Mouse (Mus musculus) cerebellum, adult 18-20 months (tissue): ENCODE measurements around the gene Lpp.
A peak's percentile ranks its signal among the peaks of the same experiment; 100 is the strongest.

Experiments
- DNase-seq, 2 experiments: peaks; one replicate each; pipeline ENCODE4 v3.0.0; 2021

Gene Lpp

DNA sequence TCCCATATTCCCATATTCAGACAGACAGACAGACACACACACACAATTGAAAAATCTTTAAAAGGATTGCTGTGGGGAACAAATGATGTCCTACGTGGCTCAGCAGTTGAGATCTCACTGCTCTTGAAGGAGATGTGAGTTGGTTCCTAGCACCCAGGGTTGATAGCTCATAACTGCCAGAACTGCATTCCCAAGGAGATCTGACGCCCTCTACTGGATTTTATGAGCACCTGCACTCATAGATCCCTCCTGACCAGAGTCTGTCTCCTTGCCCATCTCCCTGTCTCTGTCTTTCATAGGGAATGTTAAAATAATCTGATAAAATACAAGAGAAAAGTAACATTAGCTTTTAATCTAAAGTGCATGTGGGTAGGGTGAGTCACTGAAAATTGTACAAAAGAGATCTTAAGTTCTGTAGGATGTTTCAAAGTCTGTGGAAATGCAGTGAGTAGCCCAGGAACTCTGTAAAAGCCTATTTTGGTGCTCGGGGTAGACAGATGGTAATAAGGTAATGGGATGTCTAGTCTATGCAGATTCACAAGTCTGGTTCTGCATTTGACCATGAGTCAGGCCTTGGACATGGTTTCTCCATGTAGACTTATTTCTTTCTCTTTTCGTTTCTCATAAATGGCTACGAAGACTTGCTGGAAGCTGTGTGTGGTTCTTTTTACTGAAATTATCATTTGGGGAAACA lies 429.0 kb downstream of the Lpp start:
- DNase-seq: no peak

DNA sequence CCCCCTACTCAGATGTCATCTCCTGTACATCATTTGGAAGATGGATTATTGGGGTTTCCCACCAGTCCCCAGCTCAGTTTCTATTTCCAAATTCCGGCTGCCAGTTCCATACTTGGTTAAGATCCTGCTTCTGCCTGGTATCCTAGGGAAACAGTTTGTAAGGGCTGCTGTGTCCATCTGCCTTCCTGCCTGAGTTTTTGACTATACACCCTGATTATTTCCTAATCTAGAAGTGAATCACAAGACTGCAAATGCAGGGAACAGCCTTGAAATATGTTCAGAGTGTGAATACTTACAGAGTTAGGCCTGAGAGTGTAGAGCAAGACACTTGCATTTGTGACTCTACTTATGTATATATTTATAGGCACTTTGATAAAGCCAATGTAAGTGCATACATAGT lies 429.6 kb downstream of the Lpp start:
- no peak for DNase-seq

- DNase-seq: no peak
Observed at GRCm38 (mm10) chr16:24826390-24826789, 433.1 kb downstream of the Lpp start.

- no peak for DNase-seq
Observed at GRCm38 (mm10) chr16:24828207-24828803, 435.0 kb downstream of the Lpp start.

GRCm38 (mm10) chr16:24829860-24830259 lies 436.6 kb downstream of the Lpp start:
- DNase-seq: no peak

DNA sequence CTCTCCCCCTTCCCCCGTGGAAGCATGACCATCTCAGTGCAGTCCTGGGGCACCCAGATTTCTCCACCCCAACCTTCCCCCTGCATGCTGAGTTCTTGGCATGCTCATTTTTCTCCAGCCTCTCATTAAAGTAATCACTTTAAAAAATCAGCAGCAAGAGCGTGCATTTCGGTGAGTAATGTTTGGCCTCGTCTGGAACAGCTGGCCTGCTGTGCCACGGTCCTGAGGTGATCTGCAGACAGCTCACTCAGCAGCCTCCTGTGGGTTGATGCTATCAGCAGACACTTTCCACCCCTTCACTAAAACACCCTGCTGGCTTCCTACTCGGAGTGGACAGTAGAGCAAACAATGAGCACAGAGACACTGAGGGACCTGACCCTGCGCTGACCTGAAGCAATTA lies 437.6 kb downstream of the Lpp start:
- no peak for DNase-seq

GRCm38 (mm10) chr16:24833221-24833620 lies 439.9 kb downstream of the Lpp start:
- no peak for DNase-seq

- no peak for DNase-seq
Observed at GRCm38 (mm10) chr16:24834536-24834935, 441.2 kb downstream of the Lpp start.

- DNase-seq: no peak
Observed at GRCm38 (mm10) chr16:24836550-24836949, 443.2 kb downstream of the Lpp start.

DNA sequence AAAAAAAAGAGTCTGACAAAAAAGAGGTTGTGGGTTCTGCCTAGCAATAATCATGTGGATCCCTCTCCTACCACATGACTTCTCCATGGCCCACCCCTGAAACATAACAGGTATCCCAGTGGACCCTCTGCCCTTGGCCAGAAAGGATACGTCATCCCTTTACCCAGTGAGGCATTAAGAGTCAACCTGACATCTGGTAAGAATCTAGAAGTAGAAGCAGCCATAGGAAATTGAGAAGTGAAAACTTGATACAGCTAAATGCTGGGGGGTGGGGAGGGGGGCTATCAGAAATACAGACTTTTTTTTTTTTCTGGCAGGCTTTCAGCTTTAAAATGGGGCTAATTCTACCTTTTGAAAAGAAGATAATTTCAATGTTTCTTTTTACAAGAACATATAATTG lies 445.7 kb downstream of the Lpp start:
- no peak for DNase-seq

DNA sequence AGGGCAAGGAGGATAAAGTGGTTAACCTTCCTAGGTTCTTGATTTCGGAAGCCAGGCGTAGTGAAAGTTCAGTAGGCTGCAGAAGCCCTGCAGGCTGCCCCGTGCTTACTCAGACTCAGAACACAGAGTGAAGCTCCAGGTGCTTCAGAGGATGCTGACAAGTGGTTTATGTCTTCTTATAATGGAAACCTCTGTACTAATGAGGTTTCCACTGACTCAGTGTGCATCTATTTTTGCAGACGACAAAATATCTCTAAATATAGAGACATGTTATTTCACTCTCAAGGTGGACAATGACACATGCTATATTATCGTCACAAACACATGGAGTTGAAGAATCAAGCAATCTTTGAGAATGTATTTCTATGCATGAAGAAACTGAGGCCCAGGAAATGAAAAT lies 446.8 kb downstream of the Lpp start:
- no peak for DNase-seq

- no peak for DNase-seq
Observed at GRCm38 (mm10) chr16:24846141-24846540, 452.8 kb downstream of the Lpp start.

DNA sequence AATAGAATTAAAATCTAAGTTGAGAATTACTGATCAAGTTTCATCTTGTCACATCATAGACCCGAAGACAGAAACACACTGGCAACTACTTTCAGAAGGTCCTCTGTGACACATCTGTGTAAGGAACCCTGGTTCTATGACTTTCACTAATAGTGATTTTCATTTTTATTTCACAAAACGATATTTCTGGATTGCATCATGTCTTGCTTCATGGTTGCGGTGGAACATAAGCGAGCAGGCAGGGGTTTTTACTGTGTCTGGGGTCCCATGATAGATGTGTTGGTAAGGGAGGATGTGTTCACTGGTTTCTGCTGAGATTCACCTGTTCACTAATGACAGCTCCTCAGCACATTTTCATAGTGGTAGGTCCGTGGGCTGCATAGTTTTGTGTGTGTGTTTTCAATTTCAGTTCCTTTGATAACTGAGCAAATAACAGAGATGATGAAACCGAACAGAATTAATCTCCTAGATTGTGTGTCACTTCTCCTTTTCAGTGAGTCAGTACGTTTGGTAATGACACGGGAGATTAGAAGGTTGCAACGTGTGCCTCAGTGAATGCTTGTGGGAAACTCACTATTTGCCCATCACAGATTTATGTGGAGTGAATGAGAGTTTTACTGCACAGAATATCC lies 466.3 kb downstream of the Lpp start:
- no peak for DNase-seq

- DNase-seq: peak; percentile 39 to 50
Observed at GRCm38 (mm10) chr16:24860445-24860844, 467.1 kb downstream of the Lpp start.

- no peak for DNase-seq
Observed at GRCm38 (mm10) chr16:24861374-24861773, 468.1 kb downstream of the Lpp start.

DNA sequence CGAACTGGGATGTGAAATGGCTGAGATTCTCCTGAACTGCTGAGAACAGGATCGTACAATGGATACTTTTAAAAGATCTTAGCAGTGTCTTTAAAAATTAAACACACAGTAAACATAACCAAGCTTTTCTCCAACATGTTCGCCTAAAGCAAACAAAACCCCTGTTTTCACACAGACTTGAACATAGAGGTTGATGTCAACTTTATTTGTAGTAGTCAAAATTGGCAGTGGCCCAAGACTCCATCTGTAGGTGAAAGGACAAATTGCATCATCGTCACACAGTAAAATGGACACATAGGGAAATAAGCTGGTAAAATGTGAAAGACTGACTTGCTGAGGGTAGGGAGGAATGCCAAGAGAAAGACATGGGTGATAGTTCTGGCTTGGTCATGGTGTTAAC lies 480.9 kb downstream of the Lpp start:
- peak; percentile 38 to 48 for DNase-seq

GRCm38 (mm10) chr16:24875661-24876060 lies 482.4 kb downstream of the Lpp start:
- no peak for DNase-seq

GRCm38 (mm10) chr16:24878977-24879376 lies 485.7 kb downstream of the Lpp start:
- no peak for DNase-seq

DNA sequence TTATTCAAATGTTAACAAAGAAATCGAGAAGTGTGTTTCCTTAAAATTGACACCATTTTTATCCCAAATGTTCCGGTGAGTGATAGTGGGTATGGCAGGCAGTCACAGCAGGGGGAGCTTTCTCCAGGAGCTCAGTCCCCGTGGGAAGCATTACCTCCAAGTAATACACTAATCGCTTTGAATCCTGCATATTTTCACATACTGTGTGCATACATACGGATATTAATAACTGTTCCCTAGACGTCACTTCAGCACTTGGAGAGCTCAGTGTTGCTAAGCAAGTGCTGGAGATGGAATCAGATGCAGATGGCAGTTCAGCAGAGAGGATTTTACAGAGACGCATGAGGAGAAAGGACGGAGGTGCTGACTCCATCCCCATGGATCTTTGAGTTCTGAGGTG lies 487.4 kb downstream of the Lpp start:
- no peak for DNase-seq

- DNase-seq: no peak
Observed at GRCm38 (mm10) chr16:24881981-24882775, 488.9 kb downstream of the Lpp start.

DNA sequence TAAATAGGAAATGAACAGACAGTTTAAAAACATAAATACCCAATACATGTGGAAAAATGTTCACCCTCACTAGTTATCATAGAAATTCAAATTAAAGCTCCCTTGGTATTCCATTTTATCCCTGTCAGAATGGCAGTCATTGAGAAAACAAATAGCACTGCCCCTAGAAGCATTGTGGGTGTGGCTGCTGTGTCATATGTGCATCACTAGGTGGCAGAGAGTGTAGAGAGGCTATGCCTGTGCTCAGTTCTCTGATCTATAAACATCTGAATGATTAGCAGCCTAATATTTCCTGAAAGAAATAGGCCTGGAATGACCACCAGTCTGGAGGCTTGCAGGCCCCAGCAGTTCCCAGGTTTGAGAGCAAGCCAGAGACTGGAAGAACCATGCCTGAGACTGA lies 490.7 kb downstream of the Lpp start:
- no peak for DNase-seq

DNA sequence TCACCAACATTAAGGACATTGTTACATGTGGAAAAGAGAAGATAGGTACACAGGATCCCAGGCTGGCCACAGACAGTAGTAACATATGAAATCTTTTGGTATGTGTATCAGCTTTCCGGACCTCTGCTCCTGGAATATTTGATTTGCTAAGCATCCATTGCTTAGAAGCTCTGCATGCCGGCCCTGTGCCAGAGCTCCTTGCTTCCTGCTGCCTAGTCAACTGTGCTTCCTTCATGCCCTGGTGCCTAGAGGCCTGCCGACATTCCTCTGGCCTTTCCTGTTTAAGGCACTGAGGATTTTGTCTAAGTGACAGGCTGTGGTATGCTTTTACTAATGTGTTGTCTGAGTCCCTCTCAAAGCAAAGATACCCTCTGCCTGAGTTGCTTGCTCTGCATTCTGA lies 493.0 kb downstream of the Lpp start:
- DNase-seq: peak; percentile 56 to 68

- no peak for DNase-seq
Observed at GRCm38 (mm10) chr16:24886943-24887342, 493.6 kb downstream of the Lpp start.

- no peak for DNase-seq
Observed at GRCm38 (mm10) chr16:24891453-24891852, 498.1 kb downstream of the Lpp start.
